Mouse (Mus musculus): ENCODE data around the gene R3hdm2.

DNA sequence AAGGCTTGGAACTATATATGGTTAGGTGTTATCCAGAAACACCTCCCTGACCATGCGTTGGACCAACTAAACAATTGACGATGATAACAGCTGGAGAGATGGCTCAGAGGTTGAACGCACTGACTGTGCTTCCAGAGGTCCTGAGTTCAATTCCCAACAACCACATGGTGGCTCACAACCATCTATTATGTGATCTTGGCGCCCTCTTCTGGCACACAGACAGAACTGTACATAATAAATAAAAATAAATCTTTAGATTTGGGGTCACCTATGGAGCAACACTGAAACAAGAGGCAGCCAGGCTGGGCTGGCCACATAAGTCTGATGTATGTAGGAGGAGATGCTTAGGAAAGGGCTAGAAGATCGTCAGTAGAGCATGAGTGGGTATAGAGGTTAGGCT is 47.0 kb upstream of the R3hdm2 start:
- no peak for TF ChIP-seq CTCF (IDR thresholded peaks at IDR 0.05; ENCODE audit: borderline replicate concordance, insufficient read depth, low read length)
- no peak for TF ChIP-seq POLR2A (IDR thresholded peaks at IDR 0.05; ENCODE audit: low read depth, low read length)
